Comparison of ENCODE assay signal across 31 mouse cellular contexts in genomic region chr12:70221425-70221824, GRCm38 (mm10). TPM values are rescaled to one million over a fixed set of nuclear protein-coding genes. Genes with fewer than 3 reads are reported as not detected.
A peak's percentile ranks its signal among the peaks of the same experiment; 100 is the strongest.
DNase-seq lines count a peak whose midpoint lies in the region; ATAC-seq and TF ChIP-seq lines count a peak whose summit lies in the region.
"Had no signal": no experiment of that assay in that cellular context is flagged by ENCODE, and none has a peak within 500 bp of the region (broad histone marks: within the 10 kb centered on the region; RNA-seq: fewer than 3 reads in every experiment).

No protein-coding gene starts in this region.

- DNase-seq in liver, postnatal 0 days: no peak
- no peak for DNase-seq in liver
- DNase-seq in kidney, postnatal 4 days: no peak
- no peak for DNase-seq in kidney, postnatal 14 days
- DNase-seq in natural killer cell, adult 2 months (ENCODE audit: low spot score in 2 of 2): no peak
- DNase-seq in layer of hippocampus, adult 11-12 months (ENCODE audit: low spot score): no peak
- DNase-seq: adrenal gland, postnatal 10 days; adrenal gland, postnatal 36 days; cerebellum, adult 11 months; cerebellum, adult 2 months; cerebellum, adult 9-11 months; cerebellum, postnatal 25 days; embryo, embryonic 11 days; gastrocnemius, postnatal 10 days; gastrocnemius, postnatal 36 days; heart, adult 11 months; heart, postnatal 10 days; heart, postnatal 36 days had no signal

- peaks cover 20% of the 10 kb centered on the region for H3K4me1 ChIP-seq in liver, postnatal 0 days (ENCODE audit: insufficient read depth)

- WGBS in liver, postnatal 0 days (ENCODE audit: insufficient replicate concordance): 56% methylated on average over 5 of the region's 5 CpGs

- TF ChIP-seq EP300 in liver, postnatal 0 days (IDR thresholded peaks at IDR 0.05; ENCODE audit: low read depth): no peak

- H3K4me2 ChIP-seq in liver, postnatal 0 days (ENCODE audit: low read depth, low read length): no peak overlapping the region
- H3K4me2 ChIP-seq: embryonic facial prominence, embryonic 13.5 days; forebrain, embryonic 12.5 days; forebrain, embryonic 15.5 days; heart, embryonic 12.5 days; heart, embryonic 15.5 days; hindbrain, embryonic 13.5 days had no signal

- H3K36me3 ChIP-seq in liver, postnatal 0 days (replicated peaks; ENCODE audit: insufficient read depth, low read length): peaks cover 38% of the 10 kb centered on the region
- H3K36me3 ChIP-seq: embryonic facial prominence, embryonic 10.5 days; embryonic facial prominence, embryonic 13.5 days; forebrain, embryonic 12.5 days; forebrain, embryonic 15.5 days; hindbrain, embryonic 10.5 days; hindbrain, embryonic 13.5 days had no signal

- H3K9me3 ChIP-seq in liver, postnatal 0 days (ENCODE audit: low read length): no peaks in the 10 kb centered on the region
- H3K9me3 ChIP-seq: embryonic facial prominence, embryonic 10.5 days; embryonic facial prominence, embryonic 13.5 days; forebrain, embryonic 12.5 days; forebrain, embryonic 15.5 days; heart, embryonic 12.5 days; heart, embryonic 15.5 days; hindbrain, embryonic 10.5 days; hindbrain, embryonic 13.5 days had no signal

- H3K27ac ChIP-seq in liver, postnatal 0 days (ENCODE audit: low read depth): peak overlapping the region; percentile 53; the same call in 1 of the 2 replicates
- H3K27ac ChIP-seq: embryonic facial prominence, embryonic 10.5 days; embryonic facial prominence, embryonic 13.5 days; forebrain, embryonic 12.5 days; forebrain, embryonic 15.5 days; heart, embryonic 15.5 days; hindbrain, embryonic 10.5 days; hindbrain, embryonic 13.5 days had no signal

- no peak overlapping the region for H3K9ac ChIP-seq in liver, postnatal 0 days (replicated peaks)
- H3K9ac ChIP-seq: embryonic facial prominence, embryonic 13.5 days; forebrain, embryonic 12.5 days; forebrain, embryonic 15.5 days; heart, embryonic 12.5 days; heart, embryonic 15.5 days; hindbrain, embryonic 13.5 days had no signal

- H3K27me3 ChIP-seq in liver, postnatal 0 days (ENCODE audit: insufficient read depth, low read length): no peaks in the 10 kb centered on the region
- H3K27me3 ChIP-seq: embryonic facial prominence, embryonic 13.5 days; forebrain, embryonic 15.5 days; heart, embryonic 12.5 days; heart, embryonic 15.5 days had no signal

- no peak overlapping the region for H3K4me3 ChIP-seq in liver, postnatal 0 days (ENCODE audit: low read depth, low read length)
- H3K4me3 ChIP-seq: embryonic facial prominence, embryonic 10.5 days; embryonic facial prominence, embryonic 13.5 days; erythroblast, embryonic 14.5 days; forebrain, embryonic 12.5 days; forebrain, embryonic 15.5 days; heart, embryonic 12.5 days; heart, embryonic 15.5 days; hindbrain, embryonic 10.5 days; hindbrain, embryonic 13.5 days had no signal

- no peak for TF ChIP-seq CTCF in liver, postnatal 0 days (IDR thresholded peaks at IDR 0.05; ENCODE audit: low read depth)

- ATAC-seq in liver, postnatal 0 days: no peak
- ATAC-seq in common myeloid progenitor, adult 5-6 weeks (replicated peaks; ENCODE audit: low read depth, poor library complexity, severe bottlenecking): peak; percentile 30; the same call in 1 of the 2 replicates
- ATAC-seq in megakaryocyte progenitor cell, adult 5-6 weeks (replicated peaks; ENCODE audit: poor library complexity): peak; percentile 40
- ATAC-seq: forebrain, embryonic 15.5 days; hindbrain, embryonic 16.5 days; Patski had no signal

RNA-seq across cellular contexts. Expression of gene Pygl, which starts 9.9 kb away (rescaled TPM):
- 104 and 114 TPM in 2 replicates for polyA plus RNA-seq in liver, postnatal 0 days (2015; fragmentation: Nextera tagmentation; extraction: Ambion mirVana)
- 50.0 and 58.2 TPM in 2 replicates for total RNA-seq in common myeloid progenitor, adult 5-6 weeks (2017)
- 49.7 and 62.0 TPM in 2 replicates for total RNA-seq in megakaryocyte progenitor cell, adult 5-6 weeks (2015)
- total RNA-seq in megakaryocyte progenitor cell, adult 5-6 weeks (2017): 112 and 130 TPM in 2 replicates
